Mouse (Mus musculus) liver, embryonic 15.5 days (tissue): ENCODE data around the gene Slc23a4. TPM values are rescaled to one million over a fixed set of nuclear protein-coding genes. Genes with fewer than 3 reads are reported as not detected.

Experiments
- ATAC-seq: fragments of 200-750 bp; cut with Nextera tagmentation; 2 replicates; pipeline ENCODE4 v1.8.0; 2017; ENCODE audit warnings: moderate number of reproducible peaks, mild to moderate bottlenecking, moderate library complexity; ENCODE audit not compliant: insufficient read depth
- H3K27ac ChIP-seq: fragments of 300-500 bp; sonication (generic); replicated peaks from 2 replicates; pipeline ENCODE4 v1.5.1; 2015; ENCODE audit warnings: mild to moderate bottlenecking, inconsistent platforms
- H3K27me3 ChIP-seq: fragments of 300-500 bp; sonication (generic); 2 replicates; pipeline ENCODE4 v1.6.1; 2015; ENCODE audit warnings: mild to moderate bottlenecking, inconsistent platforms
- H3K36me3 ChIP-seq: fragments of 300-500 bp; sonication (generic); replicated peaks from 2 replicates; pipeline ENCODE4 v1.6.1; 2015; ENCODE audit warnings: moderate library complexity, mild to moderate bottlenecking, inconsistent platforms
- H3K4me1 ChIP-seq: fragments of 300-500 bp; sonication (generic); replicated peaks from 2 replicates; pipeline ENCODE4 v1.6.1; 2015; ENCODE audit warnings: inconsistent platforms
- H3K4me2 ChIP-seq: fragments of 300-500 bp; sonication (generic); 2 replicates; pipeline ENCODE4 v1.6.1; 2015; ENCODE audit warnings: moderate library complexity, mild to moderate bottlenecking, inconsistent platforms
- H3K4me3 ChIP-seq: fragments of 300-500 bp; sonication (generic); replicated peaks from 2 replicates; pipeline ENCODE4 v1.5.1; 2015; ENCODE audit warnings: mild to moderate bottlenecking, inconsistent platforms
- H3K9ac ChIP-seq: fragments of 300-500 bp; sonication (generic); 2 replicates; pipeline ENCODE4 v1.6.1; 2015; ENCODE audit warnings: moderate library complexity, mild to moderate bottlenecking, inconsistent platforms
- H3K9me3 ChIP-seq: fragments of 300-500 bp; sonication (generic); replicated peaks from 2 replicates; pipeline ENCODE4 v1.6.1; 2016; ENCODE audit warnings: inconsistent platforms
- WGBS: fragments of 180-500 bp; shearing (Covaris S2); methylation state at CpG from one replicate; pipeline ENCODE4 v1.1.7; 2015; ENCODE audit warnings: mixed read lengths; ENCODE audit not compliant: insufficient replicate concordance; 5-methylcytosine and 5-hydroxymethylcytosine counted together
- polyA plus RNA-seq: library from polyadenylated mRNA; unstranded; fragments of >200 nt; fragmentation: Nextera tagmentation; extraction: Ambion mirVana; gene quantifications from 2 replicates; pipeline ENCODE4 v1.2.1, GENCODE M21; 2015

Slc23a4 gene
- polyA plus RNA-seq, 1 experiment from 2014 or later: 0.17 TPM

DNA sequence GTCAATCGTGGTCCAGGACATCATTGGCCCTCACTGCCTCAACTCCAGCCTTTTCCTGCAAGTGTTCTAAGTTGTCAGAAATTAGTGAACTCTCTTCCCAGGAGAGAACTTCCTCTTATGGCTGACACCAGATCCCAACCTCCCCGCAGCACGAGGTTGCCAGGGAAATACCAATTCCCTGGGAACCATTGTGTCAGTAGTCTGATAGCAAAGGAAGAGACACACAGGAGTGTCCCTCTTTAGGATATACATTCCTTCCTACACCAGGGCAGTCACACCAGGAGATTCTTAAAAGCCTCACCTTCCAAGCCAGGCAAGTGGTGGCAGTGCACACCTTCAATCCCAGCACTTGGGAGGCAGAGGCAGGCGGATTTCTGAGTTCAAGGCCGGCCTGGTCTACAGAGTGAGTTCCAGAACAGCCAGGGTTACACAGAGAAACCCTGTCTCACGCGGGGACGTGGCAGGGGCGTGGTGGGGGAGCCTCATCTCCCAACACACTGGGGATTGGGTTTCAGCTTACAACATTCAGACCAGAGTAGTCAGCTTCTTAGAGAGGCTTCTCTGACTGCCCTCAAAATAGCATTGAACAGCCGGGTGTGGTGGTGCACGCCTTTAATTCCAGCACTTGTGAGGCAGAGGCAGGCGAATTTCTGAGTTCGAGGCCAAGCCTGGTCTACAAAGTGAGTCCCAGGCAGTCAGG lies 74.7 kb downstream of the Slc23a4 start:
- no peak for ATAC-seq
- Histone ChIP-seq H3K9me3 (no peaks in the 10 kb centered on the region), H3K9ac (no peak overlapping the region), H3K4me2 (no peak overlapping the region), H3K27ac (no peak overlapping the region), H3K4me3 (no peak overlapping the region), H3K36me3 (peaks cover 6% of the 10 kb centered on the region; the same call in 1 of the 2 replicates), H3K27me3 (no peaks in the 10 kb centered on the region), H3K4me1 (peaks cover 48% of the 10 kb centered on the region)
- 75% methylated on average over 13 of the region's 13 CpGs for WGBS

DNA sequence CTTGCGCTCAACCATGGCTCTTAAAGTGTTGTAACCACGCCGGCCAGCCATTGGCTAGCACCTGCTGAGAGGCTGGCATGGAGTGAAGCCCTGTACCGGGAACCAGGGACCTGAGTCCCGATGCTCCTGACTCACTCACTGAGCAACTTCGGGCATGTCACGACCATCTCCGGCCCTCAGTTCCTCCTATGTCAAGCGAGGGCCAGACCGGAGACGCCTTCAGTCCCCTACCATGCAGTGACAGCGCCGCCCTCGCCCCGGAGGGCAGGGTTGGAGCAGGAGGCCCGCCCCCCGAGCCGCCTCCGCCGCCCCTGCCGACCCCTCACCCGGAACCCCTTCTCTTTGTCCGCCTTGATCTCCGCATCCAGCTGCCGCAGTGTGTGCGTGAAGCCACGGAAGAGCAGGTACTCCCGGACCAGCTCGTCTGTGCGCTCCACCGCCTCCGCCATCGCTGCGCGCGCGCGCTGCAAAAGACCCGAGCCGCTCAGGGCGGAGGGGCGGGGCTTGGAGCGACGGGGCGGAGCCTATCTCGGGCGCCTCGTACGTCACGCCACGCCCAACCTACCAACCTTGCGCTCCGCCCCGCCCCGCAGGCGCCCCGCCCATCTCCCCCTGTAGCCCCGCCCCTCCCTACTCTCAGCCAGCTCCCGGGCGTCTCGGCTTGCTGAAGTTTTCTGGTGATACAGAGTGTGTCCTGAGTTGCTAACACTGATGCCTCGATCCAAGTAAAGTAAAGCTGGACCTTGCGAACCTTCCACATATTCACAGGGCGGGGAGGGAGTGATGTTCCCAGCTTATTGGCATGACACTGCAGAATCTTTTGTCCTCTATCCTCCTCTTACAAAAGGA lies 77.6 kb downstream of the Slc23a4 start, which contains the start of gene Wdr91:
Wdr91 (minus strand) TSS at position 506 of the 849 bp plus-strand sequence.
- ATAC-seq: peak; percentile 71
- WGBS: under 1% methylated on average over 64 of the region's 64 CpGs
- H3K27me3 ChIP-seq: no peaks in the 10 kb centered on the region
- H3K9ac ChIP-seq: peak within 1 kb of the TSS; percentile 82
- H3K27ac ChIP-seq: peak within 1 kb of the TSS; percentile 96
- H3K9me3 ChIP-seq: no peaks in the 10 kb centered on the region
- peak within 1 kb of the TSS; percentile 83 for H3K4me3 ChIP-seq
- H3K4me1 ChIP-seq: peaks cover 68% of the 10 kb centered on the region
- H3K4me2 ChIP-seq: peak within 1 kb of the TSS; percentile 77
- H3K36me3 ChIP-seq: peaks cover 28% of the 10 kb centered on the region

DNA sequence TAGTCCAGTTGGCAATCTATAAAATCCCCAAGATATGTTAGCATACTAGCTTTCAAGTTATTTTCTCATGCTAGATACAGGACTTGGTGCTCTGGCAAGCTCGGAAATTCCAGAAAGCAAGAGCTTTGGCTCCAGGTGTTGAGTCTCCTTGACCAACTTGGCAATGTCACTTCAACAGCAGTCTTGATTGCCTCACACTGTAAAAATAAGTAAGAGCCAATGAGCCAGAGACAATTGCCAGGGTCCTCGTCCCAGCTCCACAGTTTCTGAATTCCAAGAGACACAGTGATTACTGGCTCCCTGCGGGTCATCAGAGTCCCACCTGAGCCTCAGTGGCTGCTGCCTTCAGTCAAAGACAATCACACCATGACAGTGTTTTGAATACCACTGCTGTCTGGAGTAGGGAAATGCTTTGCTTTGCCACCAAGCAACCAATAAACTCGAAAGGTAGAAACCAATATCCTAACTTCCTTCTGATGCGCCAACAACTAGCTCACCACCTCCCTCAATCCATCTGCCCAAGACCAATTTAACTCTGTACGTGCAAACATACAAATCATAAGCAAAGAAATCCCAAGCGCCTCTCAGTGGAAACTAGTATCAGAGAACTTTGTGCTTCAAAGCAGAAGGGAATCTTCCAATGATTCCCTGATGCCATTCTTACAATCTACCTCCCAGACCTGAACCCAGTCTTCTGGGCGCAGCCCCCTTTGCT lies 78.4 kb downstream of the Slc23a4 start:
- peak overlapping the region; percentile 77 for H3K4me2 ChIP-seq
- WGBS: 40% methylated on average over 8 of the region's 8 CpGs
- peak overlapping the region; percentile 83 for H3K4me3 ChIP-seq
- H3K9me3 ChIP-seq: no peaks in the 10 kb centered on the region
- peak overlapping the region; percentile 82 for H3K9ac ChIP-seq
- H3K4me1 ChIP-seq: peaks cover 68% of the 10 kb centered on the region
- no peaks in the 10 kb centered on the region for H3K27me3 ChIP-seq
- peaks cover 36% of the 10 kb centered on the region for H3K36me3 ChIP-seq
- ATAC-seq: no peak
- H3K27ac ChIP-seq: peak overlapping the region; percentile 96

DNA sequence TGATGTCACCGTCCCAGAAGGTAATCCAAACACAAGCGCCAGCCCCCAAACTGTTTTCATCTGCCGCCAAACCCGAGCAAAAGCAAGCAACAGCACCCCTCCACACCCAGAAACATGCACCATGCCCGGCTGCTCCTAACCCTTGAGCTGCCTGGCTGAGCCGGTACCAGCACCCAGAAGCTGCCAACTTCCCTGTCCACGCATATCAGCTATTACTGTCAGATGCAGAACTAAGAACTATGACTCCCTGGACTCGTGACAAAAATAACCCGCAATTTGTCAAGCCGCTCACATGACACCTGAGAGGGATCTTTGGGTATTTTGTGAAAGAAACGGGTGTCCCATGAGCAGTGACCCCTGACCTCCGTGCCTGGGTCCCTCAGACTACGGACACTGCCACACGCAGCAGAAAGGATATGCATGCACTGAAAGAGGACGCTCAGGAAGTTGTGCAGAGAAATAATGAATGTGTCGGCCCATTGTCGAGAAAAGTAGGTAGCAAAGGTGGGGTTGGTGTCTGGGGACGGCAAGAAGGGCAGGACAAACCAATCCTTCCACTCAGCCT lies 80.4 kb downstream of the Slc23a4 start:
- peak overlapping the region; percentile 39 for H3K4me3 ChIP-seq
- 66% methylated on average over 18 of the region's 18 CpGs for WGBS
- H3K4me1 ChIP-seq: peaks cover 71% of the 10 kb centered on the region
- H3K9ac ChIP-seq: peak overlapping the region; percentile 45
- peaks cover 56% of the 10 kb centered on the region for H3K36me3 ChIP-seq
- peak; percentile 35 for ATAC-seq
- H3K9me3 ChIP-seq: no peaks in the 10 kb centered on the region
- peak overlapping the region; percentile 96 for H3K27ac ChIP-seq
- H3K4me2 ChIP-seq: peak overlapping the region; percentile 77
- no peaks in the 10 kb centered on the region for H3K27me3 ChIP-seq

DNA sequence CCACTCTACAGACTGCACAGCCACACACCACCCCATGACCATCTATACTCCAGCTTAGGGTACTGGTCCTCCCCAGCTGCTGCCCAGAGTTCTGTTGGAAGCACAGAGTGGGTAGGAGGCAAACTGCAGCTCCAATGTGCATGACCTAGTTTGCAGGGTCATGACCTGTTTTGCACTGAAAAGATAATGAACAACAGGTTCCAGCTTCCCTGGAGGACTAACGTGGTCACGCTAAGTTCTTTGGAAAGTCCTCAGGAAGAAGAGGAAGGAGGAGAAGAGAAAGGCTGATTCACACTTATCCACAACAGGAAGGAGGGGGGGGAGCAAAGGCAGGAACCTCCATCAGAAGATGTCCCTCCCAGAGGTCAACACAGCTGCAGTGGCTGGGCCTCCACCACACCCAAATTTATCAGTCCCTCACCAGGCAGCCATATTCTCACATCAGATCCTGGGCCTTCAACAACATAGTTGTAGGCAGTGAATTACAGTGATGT lies 81.0 kb downstream of the Slc23a4 start:
- Histone ChIP-seq H3K9me3 (no peaks in the 10 kb centered on the region), H3K27me3 (no peaks in the 10 kb centered on the region), H3K36me3 (peaks cover 62% of the 10 kb centered on the region), H3K9ac (peak overlapping the region; percentile 45), H3K27ac (peak overlapping the region; percentile 96), H3K4me2 (peak overlapping the region; percentile 77), H3K4me1 (peaks cover 76% of the 10 kb centered on the region), H3K4me3 (peak overlapping the region; percentile 39)
- peak; percentile 84 for ATAC-seq
- WGBS: 37% methylated on average over 2 of the region's 2 CpGs

DNA sequence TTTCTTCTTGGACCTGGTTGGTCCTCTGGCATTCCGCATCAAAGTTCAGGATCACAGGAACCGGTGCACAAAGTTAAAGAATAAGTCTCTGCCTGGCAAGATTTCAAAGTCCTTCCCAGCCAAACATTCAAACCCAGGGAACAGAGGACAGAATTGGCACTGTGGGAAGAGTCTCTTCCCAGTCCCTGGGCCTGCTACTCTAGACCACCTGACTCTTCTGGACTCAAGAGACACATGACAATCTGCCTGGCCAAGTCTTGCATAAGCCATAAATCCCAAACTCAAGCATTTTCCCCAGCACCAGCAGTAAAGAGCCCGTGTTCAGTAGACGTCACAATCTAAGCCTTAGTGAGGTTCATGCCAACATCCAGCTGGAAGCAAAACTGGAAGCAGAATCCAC lies 81.5 kb downstream of the Slc23a4 start:
- Histone ChIP-seq H3K27me3 (no peaks in the 10 kb centered on the region), H3K4me2 (peak overlapping the region; percentile 77), H3K9ac (peak overlapping the region; percentile 45), H3K4me3 (peak overlapping the region; percentile 39), H3K27ac (peak overlapping the region; percentile 96), H3K36me3 (peaks cover 68% of the 10 kb centered on the region), H3K9me3 (no peaks in the 10 kb centered on the region), H3K4me1 (peaks cover 74% of the 10 kb centered on the region)
- WGBS: 78% methylated on average over 4 of the region's 4 CpGs
- no peak for ATAC-seq

DNA sequence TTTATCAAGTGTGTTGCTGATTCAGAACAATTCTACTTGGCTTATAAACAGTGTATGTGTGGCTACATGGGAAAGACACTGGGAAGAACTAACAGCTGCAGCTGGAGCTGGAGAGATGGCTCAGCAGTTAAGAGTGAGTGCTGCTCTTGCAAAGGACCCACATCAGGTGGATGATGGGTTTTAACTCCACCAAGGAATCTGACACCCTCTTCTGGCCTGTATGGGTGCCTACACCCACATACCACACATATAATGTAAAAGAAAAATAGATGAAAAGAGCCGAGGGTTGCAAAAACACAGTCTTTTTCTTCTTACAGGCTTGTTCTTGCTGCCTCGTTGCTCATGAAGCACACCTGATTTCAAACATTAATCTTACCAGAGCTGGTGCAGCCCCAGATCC lies 82.1 kb downstream of the Slc23a4 start:
- H3K4me3 ChIP-seq: no peak overlapping the region
- peak overlapping the region; percentile 77; the same call in 1 of the 2 replicates for H3K4me2 ChIP-seq
- H3K4me1 ChIP-seq: peaks cover 70% of the 10 kb centered on the region
- no peak overlapping the region for H3K9ac ChIP-seq
- 63% methylated on average over 2 of the region's 2 CpGs for WGBS
- ATAC-seq: no peak
- no peaks in the 10 kb centered on the region for H3K27me3 ChIP-seq
- no peaks in the 10 kb centered on the region for H3K9me3 ChIP-seq
- peak overlapping the region; percentile 96 for H3K27ac ChIP-seq
- H3K36me3 ChIP-seq: peaks cover 72% of the 10 kb centered on the region

DNA sequence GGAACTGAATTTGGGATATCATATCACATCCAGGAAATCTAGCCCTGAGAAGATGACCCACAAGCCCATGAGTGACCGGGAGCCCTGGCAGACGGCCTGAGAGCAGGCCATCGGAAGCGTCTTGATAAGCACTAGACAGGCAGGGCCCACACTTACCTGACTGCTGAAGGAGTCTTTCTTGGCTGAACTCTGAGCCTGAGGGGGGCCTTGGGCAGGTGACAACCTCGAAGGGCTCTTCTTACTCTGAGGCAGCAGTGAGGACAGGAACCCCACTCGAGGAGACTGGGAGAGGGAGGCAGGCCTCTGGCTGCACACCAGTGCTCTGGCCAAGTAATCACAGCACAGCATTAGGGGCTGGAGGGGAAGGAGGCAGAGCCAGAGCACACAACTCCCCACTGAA lies 83.8 kb downstream of the Slc23a4 start:
- Histone ChIP-seq H3K9me3 (no peaks in the 10 kb centered on the region), H3K4me2 (no peak overlapping the region), H3K4me3 (no peak overlapping the region), H3K27me3 (no peaks in the 10 kb centered on the region), H3K36me3 (peaks cover 90% of the 10 kb centered on the region), H3K27ac (no peak overlapping the region), H3K4me1 (peaks cover 65% of the 10 kb centered on the region), H3K9ac (no peak overlapping the region)
- ATAC-seq: no peak
- 72% methylated on average over 6 of the region's 6 CpGs for WGBS

DNA sequence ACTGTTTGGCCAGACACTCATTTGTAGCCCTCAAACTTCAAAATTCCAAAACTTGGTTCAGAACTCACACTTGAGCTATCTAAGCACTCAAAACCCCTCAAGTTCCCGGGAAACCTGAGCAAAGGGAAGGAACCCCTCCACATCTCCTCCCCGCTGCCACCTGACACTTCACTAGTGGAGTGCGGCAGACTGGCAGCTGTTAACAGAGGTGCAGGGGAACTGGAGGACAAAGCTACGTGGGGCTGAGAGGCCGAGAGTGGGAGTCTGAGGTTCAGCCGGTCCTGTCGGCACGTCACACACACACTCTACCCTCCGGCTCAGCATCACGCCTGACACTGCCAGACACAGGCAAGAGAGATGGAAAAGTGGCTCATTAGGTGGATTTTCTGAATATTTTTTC lies 84.4 kb downstream of the Slc23a4 start:
- H3K4me3 ChIP-seq: no peak overlapping the region
- H3K4me1 ChIP-seq: peaks cover 65% of the 10 kb centered on the region
- WGBS: 83% methylated on average over 10 of the region's 10 CpGs
- H3K27me3 ChIP-seq: no peaks in the 10 kb centered on the region
- no peak overlapping the region for H3K4me2 ChIP-seq
- H3K9me3 ChIP-seq: no peaks in the 10 kb centered on the region
- H3K36me3 ChIP-seq: peaks cover 92% of the 10 kb centered on the region
- ATAC-seq: no peak
- 0 out of 2 replicates have a peak overlapping the region, but pooled peaks have one; percentile 24 for H3K27ac ChIP-seq
- no peak overlapping the region for H3K9ac ChIP-seq

DNA sequence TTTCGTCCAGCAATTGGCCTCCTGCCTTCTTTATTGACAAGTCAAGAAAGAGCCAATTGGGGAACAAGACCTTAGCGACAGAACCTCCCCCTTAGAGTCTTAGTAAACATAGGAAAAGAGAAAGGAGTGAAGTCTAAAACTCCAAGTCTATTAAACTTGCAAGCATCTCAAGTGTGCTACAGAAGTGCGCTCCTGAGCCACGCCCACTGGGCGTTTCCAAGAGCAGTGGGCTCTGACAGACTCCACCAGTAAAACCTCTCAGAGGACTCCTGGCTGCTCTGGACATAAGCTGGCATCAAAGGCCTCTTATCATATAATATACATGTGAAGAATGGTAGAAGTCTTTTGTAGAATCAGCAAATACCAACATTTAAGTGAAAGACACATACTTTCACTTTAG lies 84.8 kb downstream of the Slc23a4 start:
- WGBS: 66% methylated on average over 5 of the region's 5 CpGs
- peaks cover 61% of the 10 kb centered on the region for H3K4me1 ChIP-seq
- peaks cover 90% of the 10 kb centered on the region for H3K36me3 ChIP-seq
- no peak overlapping the region for H3K4me3 ChIP-seq
- H3K9ac ChIP-seq: no peak overlapping the region
- no peaks in the 10 kb centered on the region for H3K9me3 ChIP-seq
- H3K4me2 ChIP-seq: no peak overlapping the region
- H3K27me3 ChIP-seq: no peaks in the 10 kb centered on the region
- H3K27ac ChIP-seq: no peak overlapping the region
- ATAC-seq: no peak
